Comparison of ENCODE assay signal across 8 mouse cellular contexts in the genomic region with DNA sequence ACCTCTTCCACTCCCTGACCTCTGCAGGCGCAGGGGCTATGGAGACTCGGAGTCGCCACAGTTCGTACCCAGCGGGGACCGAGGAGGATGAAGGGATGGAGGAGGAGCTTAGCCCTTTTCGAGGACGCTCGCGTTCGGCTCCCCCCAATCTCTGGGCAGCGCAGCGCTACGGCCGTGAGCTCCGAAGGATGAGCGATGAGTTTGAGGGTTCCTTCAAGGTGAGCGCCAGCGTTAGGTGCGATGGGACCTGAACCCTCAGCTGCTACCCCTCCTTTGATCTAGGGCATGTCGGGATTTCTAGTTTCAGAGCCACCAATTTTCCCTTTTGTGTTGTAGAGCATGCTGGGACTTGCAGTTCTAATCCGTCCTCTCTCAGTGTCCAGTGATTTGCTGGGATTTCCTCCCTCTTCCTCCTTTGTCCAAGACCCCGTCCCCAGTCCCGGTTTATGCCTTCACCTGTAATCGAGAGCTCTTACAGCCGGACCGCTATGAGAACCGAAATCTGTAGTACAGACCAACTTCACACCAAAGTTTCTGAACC. TPM values are rescaled to one million over a fixed set of nuclear protein-coding genes. Genes with fewer than 3 reads are reported as not detected.
DNase-seq lines count a peak whose midpoint lies in the region; ATAC-seq and TF ChIP-seq lines count a peak whose summit lies in the region.

No protein-coding gene starts in this region.

- H3K9me3 ChIP-seq in heart, embryonic 15.5 days (replicated peaks): no peaks in the 10 kb centered on the region
- H3K9me3 ChIP-seq in liver, postnatal 0 days (ENCODE audit: low read length): no peaks in the 10 kb centered on the region
- no peaks in the 10 kb centered on the region for H3K9me3 ChIP-seq in neural tube, embryonic 12.5 days

- peaks cover 42% of the 10 kb centered on the region for H3K4me1 ChIP-seq in heart, embryonic 15.5 days (replicated peaks)
- peaks cover 24% of the 10 kb centered on the region for H3K4me1 ChIP-seq in liver, postnatal 0 days (ENCODE audit: insufficient read depth)
- peaks cover 26% of the 10 kb centered on the region for H3K4me1 ChIP-seq in neural tube, embryonic 12.5 days

- peak; percentile 21 for ATAC-seq in activated CD4-positive, CD25-positive, alpha-beta regulatory T cell, adult 4 months
- peak; percentile 19 for ATAC-seq in heart, embryonic 15.5 days (replicated peaks; ENCODE audit: insufficient number of reproducible peaks, insufficient read depth, low FRiP score, low read depth)
- ATAC-seq in liver, postnatal 0 days: peak; percentile 11; the same call in 1 of the 2 replicates
- ATAC-seq in neural tube, embryonic 12.5 days (ENCODE audit: low FRiP score, low read depth): peak; percentile 58
- no peak for ATAC-seq in erythroid progenitor cell, adult 5-6 weeks (replicated peaks; ENCODE audit: low FRiP score, poor library complexity, severe bottlenecking)

- peaks cover 29% of the 10 kb centered on the region for H3K36me3 ChIP-seq in C2C12 (ENCODE audit: control insufficient read depth, insufficient read depth)
- H3K36me3 ChIP-seq in heart, embryonic 15.5 days: peaks cover 22% of the 10 kb centered on the region; the same call in 1 of the 2 replicates
- peaks cover 11% of the 10 kb centered on the region for H3K36me3 ChIP-seq in liver, postnatal 0 days (replicated peaks; ENCODE audit: insufficient read depth, low read length)
- H3K36me3 ChIP-seq in neural tube, embryonic 12.5 days: peaks cover 19% of the 10 kb centered on the region; the same call in 1 of the 2 replicates

- under 1% methylated on average over 28 of the region's 28 CpGs for WGBS in heart, embryonic 15.5 days
- under 1% methylated on average over 28 of the region's 28 CpGs for WGBS in liver, postnatal 0 days (ENCODE audit: insufficient replicate concordance)
- WGBS in neural tube, embryonic 12.5 days: under 1% methylated on average over 28 of the region's 28 CpGs

- H3K79me2 ChIP-seq in C2C12 (ENCODE audit: control insufficient read depth, insufficient read depth): no peaks in the 10 kb centered on the region

- no peaks in the 10 kb centered on the region for H3K27me3 ChIP-seq in C2C12 (ENCODE audit: control insufficient read depth, insufficient read depth, insufficient read length)
- no peaks in the 10 kb centered on the region for H3K27me3 ChIP-seq in heart, embryonic 15.5 days
- H3K27me3 ChIP-seq in liver, postnatal 0 days (ENCODE audit: insufficient read depth, low read length): no peaks in the 10 kb centered on the region
- H3K27me3 ChIP-seq in neural tube, embryonic 12.5 days (replicated peaks): no peaks in the 10 kb centered on the region

- H3K27ac ChIP-seq in heart, embryonic 15.5 days: peak overlapping the region; percentile 99
- peak overlapping the region; percentile 89 for H3K27ac ChIP-seq in liver, postnatal 0 days (ENCODE audit: low read depth)
- peak overlapping the region; percentile 91 for H3K27ac ChIP-seq in neural tube, embryonic 12.5 days

- no peak for TF ChIP-seq CTCF in C2C12 (IDR thresholded peaks at IDR 0.05; ENCODE audit: control insufficient read depth, insufficient read depth, insufficient read length)
- no peak for TF ChIP-seq CTCF in liver, postnatal 0 days (IDR thresholded peaks at IDR 0.05; ENCODE audit: low read depth)

- H3ac ChIP-seq in C2C12 (ENCODE audit: control insufficient read depth, insufficient read length, low read depth): peak overlapping the region; percentile 92

- H3K4me2 ChIP-seq in heart, embryonic 15.5 days: peak overlapping the region; percentile 83
- H3K4me2 ChIP-seq in liver, postnatal 0 days (ENCODE audit: low read depth, low read length): peak overlapping the region; percentile 100
- H3K4me2 ChIP-seq in neural tube, embryonic 12.5 days (replicated peaks): peak overlapping the region; percentile 97

- no peaks in the 10 kb centered on the region for H3K79me3 ChIP-seq in C2C12 (ENCODE audit: low read depth)

- peak overlapping the region; percentile 83 for H3K9ac ChIP-seq in heart, embryonic 15.5 days
- H3K9ac ChIP-seq in liver, postnatal 0 days (replicated peaks): peak overlapping the region; percentile 64
- H3K9ac ChIP-seq in neural tube, embryonic 12.5 days: peak overlapping the region; percentile 67

- peak overlapping the region; percentile 46 for H3K4me3 ChIP-seq in C2C12 (ENCODE audit: insufficient read depth, poor library complexity, severe bottlenecking)
- H3K4me3 ChIP-seq in heart, embryonic 15.5 days: peak overlapping the region; percentile 70
- H3K4me3 ChIP-seq in liver, postnatal 0 days (ENCODE audit: low read depth, low read length): peak overlapping the region; percentile 60
- H3K4me3 ChIP-seq in neural tube, embryonic 12.5 days: peak overlapping the region; percentile 49

- DNase-seq in embryo, embryonic 11 days: peak; percentile 80
- DNase-seq in kidney, postnatal 14 days: peak; percentile 72
- peak; percentile 47 for DNase-seq in liver, postnatal 0 days

- no peak for TF ChIP-seq EP300 in liver, postnatal 0 days (IDR thresholded peaks at IDR 0.05; ENCODE audit: low read depth)

TF ChIP-seq in C2C12, 6 proteins besides CTCF, POLR2A, EP300 and RAD21:
- no peak for TF ChIP-seq MAX (IDR thresholded peaks at IDR 0.05)
- TF ChIP-seq MYOG (IDR thresholded peaks at IDR 0.05; ENCODE audit: control insufficient read depth, extremely low read depth, insufficient read length): no peak
- TF ChIP-seq CEBPB (IDR thresholded peaks at IDR 0.05; ENCODE audit: low read depth): no peak
- no peak for TF ChIP-seq FOSL1 (IDR thresholded peaks at IDR 0.05; ENCODE audit: insufficient read depth, low read length, poor library complexity, severe bottlenecking)
- TF ChIP-seq MYOD1 (IDR thresholded peaks at IDR 0.05; ENCODE audit: control insufficient read depth, insufficient read length, low read depth): no peak
- no peak for TF ChIP-seq USF1 (IDR thresholded peaks at IDR 0.05; ENCODE audit: low read depth)

RNA-seq across cellular contexts. Expression of a gene that starts 8.4 kb away (rescaled TPM):
- polyA plus RNA-seq in C2C12 (2012; fragmentation: generic; extraction: Trizol): 31.2 TPM
- 10 to 100 TPM in 1 of 2 experiments, 1 to 10 TPM in 1; 9.8 to 11.5 TPM for polyA plus RNA-seq in activated CD4-positive, CD25-positive, alpha-beta regulatory T cell, adult 4 months (2017; shearing (Covaris generic))
- polyA plus RNA-seq in heart, embryonic 15.5 days (2015; fragmentation: Nextera tagmentation; extraction: Ambion mirVana): 20.8 and 27.7 TPM in 2 replicates
- polyA plus RNA-seq in liver, postnatal 0 days (2015; fragmentation: Nextera tagmentation; extraction: Ambion mirVana): 8.9 and 10.2 TPM in 2 replicates
- 43.9 and 45.6 TPM in 2 replicates for polyA plus RNA-seq in neural tube, embryonic 12.5 days (2016; fragmentation: Nextera tagmentation; extraction: Ambion mirVana)
- total RNA-seq in erythroid progenitor cell, adult 5-6 weeks (2015; ENCODE audit: low replicate concordance): 2.9 TPM in 2 replicates
- total RNA-seq in erythroid progenitor cell, adult 5-6 weeks (2017; ENCODE audit: low replicate concordance): 2.8 TPM in 1 of 2 replicates, not detected in the other

RNA-seq across cellular contexts. Expression of a gene that starts 9.0 kb away (rescaled TPM):
- polyA plus RNA-seq in C2C12 (2012; fragmentation: generic; extraction: Trizol): 84.0 TPM
- 10 to 100 TPM; 42.6 to 60.5 TPM for polyA plus RNA-seq in activated CD4-positive, CD25-positive, alpha-beta regulatory T cell, adult 4 months (2017; shearing (Covaris generic))
- 55.6 and 58.1 TPM in 2 replicates for polyA plus RNA-seq in heart, embryonic 15.5 days (2015; fragmentation: Nextera tagmentation; extraction: Ambion mirVana)
- 29.9 and 30.6 TPM in 2 replicates for polyA plus RNA-seq in liver, postnatal 0 days (2015; fragmentation: Nextera tagmentation; extraction: Ambion mirVana)
- 71.9 and 73.8 TPM in 2 replicates for polyA plus RNA-seq in neural tube, embryonic 12.5 days (2016; fragmentation: Nextera tagmentation; extraction: Ambion mirVana)
- total RNA-seq in erythroid progenitor cell, adult 5-6 weeks (2015; ENCODE audit: low replicate concordance): 2.9 and 5.0 TPM in 2 replicates
- 6.3 and 10.9 TPM in 2 replicates for total RNA-seq in erythroid progenitor cell, adult 5-6 weeks (2017; ENCODE audit: low replicate concordance)

RNA-seq across cellular contexts. Expression of a gene that starts 16.4 kb away (rescaled TPM):
- polyA plus RNA-seq in C2C12 (2012; fragmentation: generic; extraction: Trizol): 0.26 TPM
- polyA plus RNA-seq in activated CD4-positive, CD25-positive, alpha-beta regulatory T cell, adult 4 months (2017; shearing (Covaris generic)): not detected
- polyA plus RNA-seq in heart, embryonic 15.5 days (2015; fragmentation: Nextera tagmentation; extraction: Ambion mirVana): 0.14 and 1.1 TPM in 2 replicates
- polyA plus RNA-seq in liver, postnatal 0 days (2015; fragmentation: Nextera tagmentation; extraction: Ambion mirVana): 0.06 and 0.09 TPM in 2 replicates
- 0.50 and 1.1 TPM in 2 replicates for polyA plus RNA-seq in neural tube, embryonic 12.5 days (2016; fragmentation: Nextera tagmentation; extraction: Ambion mirVana)
- total RNA-seq in erythroid progenitor cell, adult 5-6 weeks (2015; ENCODE audit: low replicate concordance): not detected in 2 replicates
- not detected in 2 replicates for total RNA-seq in erythroid progenitor cell, adult 5-6 weeks (2017; ENCODE audit: low replicate concordance)

RNA-seq across cellular contexts. Expression of a gene that starts 24.1 kb away (rescaled TPM):
- polyA plus RNA-seq in C2C12 (2012; fragmentation: generic; extraction: Trizol): 1,811 TPM
- polyA plus RNA-seq in activated CD4-positive, CD25-positive, alpha-beta regulatory T cell, adult 4 months (2017; shearing (Covaris generic)): 10 to 100 TPM; 14.2 to 26.1 TPM
- polyA plus RNA-seq in heart, embryonic 15.5 days (2015; fragmentation: Nextera tagmentation; extraction: Ambion mirVana): 136 and 138 TPM in 2 replicates
- 48.3 and 57.2 TPM in 2 replicates for polyA plus RNA-seq in liver, postnatal 0 days (2015; fragmentation: Nextera tagmentation; extraction: Ambion mirVana)
- polyA plus RNA-seq in neural tube, embryonic 12.5 days (2016; fragmentation: Nextera tagmentation; extraction: Ambion mirVana): 324 and 325 TPM in 2 replicates
- total RNA-seq in erythroid progenitor cell, adult 5-6 weeks (2015; ENCODE audit: low replicate concordance): 31.0 and 59.1 TPM in 2 replicates
- 0.91 and 10.4 TPM in 2 replicates for total RNA-seq in erythroid progenitor cell, adult 5-6 weeks (2017; ENCODE audit: low replicate concordance)

RNA-seq across cellular contexts. Expression of a gene that starts 25.5 kb away (rescaled TPM):
- 0.16 TPM for polyA plus RNA-seq in C2C12 (2012; fragmentation: generic; extraction: Trizol)
- not detected for polyA plus RNA-seq in activated CD4-positive, CD25-positive, alpha-beta regulatory T cell, adult 4 months (2017; shearing (Covaris generic))
- polyA plus RNA-seq in heart, embryonic 15.5 days (2015; fragmentation: Nextera tagmentation; extraction: Ambion mirVana): 1.9 and 3.4 TPM in 2 replicates
- polyA plus RNA-seq in liver, postnatal 0 days (2015; fragmentation: Nextera tagmentation; extraction: Ambion mirVana): 0.81 TPM in 2 replicates
- polyA plus RNA-seq in neural tube, embryonic 12.5 days (2016; fragmentation: Nextera tagmentation; extraction: Ambion mirVana): 0.91 and 2.0 TPM in 2 replicates
- total RNA-seq in erythroid progenitor cell, adult 5-6 weeks (2015; ENCODE audit: low replicate concordance): not detected in 2 replicates
- not detected in 2 replicates for total RNA-seq in erythroid progenitor cell, adult 5-6 weeks (2017; ENCODE audit: low replicate concordance)
